ENCODE assay signal across 30 mouse cellular contexts in genomic region chr4:42872746-42873435, GRCm38 (mm10). TPM values are rescaled to one million over a fixed set of nuclear protein-coding genes. Genes with fewer than 3 reads are reported as not detected.
DNase-seq lines count a peak whose midpoint lies in the region; ATAC-seq lines count a peak whose summit lies in the region.
"Had no signal": no experiment of that assay in that cellular context is flagged by ENCODE, and none has a peak within 500 bp of the region (broad histone marks: within the 10 kb centered on the region; RNA-seq: fewer than 3 reads in every experiment).

No protein-coding gene starts in this region.

- DNase-seq in heart, postnatal 4 days, result peak; percentile 14
- no peak for DNase-seq in heart, postnatal 25 days (ENCODE audit: low spot score)
- DNase-seq in liver, result no peak
- peak; percentile 52 for DNase-seq in R1 (ENCODE audit: low read depth, low spot score)
- peak; percentile 29 for DNase-seq in testis, postnatal 14 days (ENCODE audit: low spot score)
- DNase-seq: adrenal gland, postnatal 36 days; cerebellum, adult 11-12 months; cerebellum, postnatal 14 days; gastrocnemius, postnatal 10 days; kidney, postnatal 25 days; liver, postnatal 0 days; right cerebral cortex, postnatal 14 days; thymus, postnatal 14 days had no signal

- 73% methylated on average over 16 of the region's 16 CpGs for WGBS in liver, embryonic 12.5 days (ENCODE audit: insufficient replicate concordance)

- H3K36me3 ChIP-seq in liver, embryonic 12.5 days, result no peaks in the 10 kb centered on the region
- H3K36me3 ChIP-seq: forebrain, embryonic 10.5 days; heart, embryonic 15.5 days; hindbrain, embryonic 10.5 days; intestine, embryonic 15.5 days had no signal

- H3K4me1 ChIP-seq in liver, embryonic 12.5 days, result peaks cover 37% of the 10 kb centered on the region
- H3K4me1 ChIP-seq: forebrain, embryonic 10.5 days; heart, embryonic 15.5 days; hindbrain, embryonic 10.5 days; intestine, embryonic 15.5 days had no signal

- H3K4me3 ChIP-seq in liver, embryonic 12.5 days, result no peak overlapping the region
- H3K4me3 ChIP-seq: forebrain, embryonic 10.5 days; heart, embryonic 15.5 days; hindbrain, embryonic 10.5 days; intestine, embryonic 15.5 days had no signal

- intact Hi-C loops in heart, postnatal 25 days (cut with DNase I), result no loop called here

- H3K4me2 ChIP-seq in liver, embryonic 12.5 days, result no peak overlapping the region
- H3K4me2 ChIP-seq: heart, embryonic 15.5 days; intestine, embryonic 15.5 days; midbrain, embryonic 11.5 days had no signal

- 0 out of 2 replicates have a peak, but pooled peaks cover 12% of the 10 kb centered on the region for H3K27me3 ChIP-seq in liver, embryonic 12.5 days (replicated peaks)
- H3K27me3 ChIP-seq: heart, embryonic 15.5 days; intestine, embryonic 15.5 days had no signal

- H3K9ac ChIP-seq in liver, embryonic 12.5 days, result no peak overlapping the region
- H3K9ac ChIP-seq: heart, embryonic 15.5 days; intestine, embryonic 15.5 days; liver, postnatal 0 days had no signal

- no peak for ATAC-seq in liver, embryonic 12.5 days
- ATAC-seq in CD4-positive, CD25-positive, alpha-beta regulatory T cell, adult 4 months, result no peak
- ATAC-seq: forebrain, embryonic 16.5 days; hindbrain, embryonic 16.5 days; intestine, embryonic 15.5 days; liver, postnatal 0 days; lung, postnatal 0 days had no signal

- peak overlapping the region; percentile 36; the same call in 1 of the 2 replicates for H3K27ac ChIP-seq in liver, embryonic 12.5 days
- H3K27ac ChIP-seq: forebrain, embryonic 10.5 days; heart, embryonic 15.5 days; hindbrain, embryonic 10.5 days; intestine, embryonic 15.5 days; stomach, postnatal 0 days had no signal

- H3K9me3 ChIP-seq in liver, embryonic 12.5 days (replicated peaks), result no peaks in the 10 kb centered on the region
- H3K9me3 ChIP-seq: forebrain, embryonic 10.5 days; heart, embryonic 15.5 days; hindbrain, embryonic 10.5 days; intestine, embryonic 15.5 days had no signal

RNA-seq across cellular contexts. Expression of gene Fam205c, which starts 1.1 kb away (rescaled TPM):
- 1 to 10 TPM; 1.3 TPM for total RNA-seq in heart, postnatal 4 days (2021)
- 1 to 10 TPM; 7.1 to 7.5 TPM for total RNA-seq in heart, postnatal 25 days (2021)
- 0.24 and 0.33 TPM in 2 replicates for polyA plus RNA-seq in liver, embryonic 12.5 days (2016; fragmentation: Nextera tagmentation; extraction: Ambion mirVana)
- not detected for polyA plus RNA-seq in CD4-positive, CD25-positive, alpha-beta regulatory T cell, adult 4 months (2017; shearing (Covaris generic))
- total RNA-seq: adrenal gland, postnatal 36 days; CH12.LX; granulocyte monocyte progenitor cell, adult 5-6 weeks; midbrain, postnatal 0 days had no signal
- polyA plus RNA-seq: embryonic facial prominence, embryonic 11.5 days; limb, embryonic 14.5 days; lung, postnatal 0 days had no signal

RNA-seq across cellular contexts. Expression of gene Gm12394, which starts 16.3 kb away (rescaled TPM):
- total RNA-seq in heart, postnatal 4 days (2021), result not detected
- total RNA-seq in heart, postnatal 25 days (2021), result not detected
- 0.05 and 0.07 TPM in 2 replicates for polyA plus RNA-seq in liver, embryonic 12.5 days (2016; fragmentation: Nextera tagmentation; extraction: Ambion mirVana)
- polyA plus RNA-seq in CD4-positive, CD25-positive, alpha-beta regulatory T cell, adult 4 months (2017; shearing (Covaris generic)), result not detected
- total RNA-seq: CH12.LX; gastrocnemius, postnatal 10 days; granulocyte monocyte progenitor cell, adult 5-6 weeks had no signal
- polyA plus RNA-seq: hindbrain, embryonic 10.5 days had no signal

RNA-seq across cellular contexts. Expression of gene Fam205a1, which starts 19.2 kb away (rescaled TPM):
- total RNA-seq in heart, postnatal 4 days (2021), result not detected
- not detected for total RNA-seq in heart, postnatal 25 days (2021)
- 0.15 and 0.18 TPM in 2 replicates for polyA plus RNA-seq in liver, embryonic 12.5 days (2016; fragmentation: Nextera tagmentation; extraction: Ambion mirVana)
- polyA plus RNA-seq in CD4-positive, CD25-positive, alpha-beta regulatory T cell, adult 4 months (2017; shearing (Covaris generic)), result not detected
- total RNA-seq: adrenal gland, adult 18-20 months; adrenal gland, postnatal 36 days; CH12.LX; gastrocnemius, postnatal 10 days; granulocyte monocyte progenitor cell, adult 5-6 weeks; midbrain, postnatal 0 days had no signal
- polyA plus RNA-seq: embryonic facial prominence, embryonic 11.5 days; heart, embryonic 15.5 days; hindbrain, embryonic 10.5 days; intestine, embryonic 15.5 days; lung, postnatal 0 days; midbrain, postnatal 0 days; stomach, postnatal 0 days had no signal

RNA-seq across cellular contexts. Expression of gene Phf24, which starts 43.6 kb away (rescaled TPM):
- 10 to 100 TPM; 15.2 to 23.1 TPM for total RNA-seq in heart, postnatal 4 days (2021)
- 1 to 10 TPM; 9.0 to 9.4 TPM for total RNA-seq in heart, postnatal 25 days (2021)
- 0.18 and 0.26 TPM in 2 replicates for polyA plus RNA-seq in liver, embryonic 12.5 days (2016; fragmentation: Nextera tagmentation; extraction: Ambion mirVana)
- under 1 TPM in 1 of 2 experiments, not detected in 1; 0.05 TPM for polyA plus RNA-seq in CD4-positive, CD25-positive, alpha-beta regulatory T cell, adult 4 months (2017; shearing (Covaris generic))
- total RNA-seq: CH12.LX had no signal

Comparison
In these comparisons a context has a peak if more than half of its experiments do, and no peak if none do; other contexts are left out.
1. DNase-seq: peak in heart, postnatal 4 days (single experiment), R1 (single experiment) and testis, postnatal 14 days (single experiment); none in heart, postnatal 25 days (single experiment) and liver (single experiment).